Comparison of ENCODE assay signal across 15 mouse cellular contexts in genomic region chr11:67538557-67538956, GRCm38 (mm10).
DNase-seq lines count a peak whose midpoint lies in the region; ATAC-seq and TF ChIP-seq lines count a peak whose summit lies in the region.
"Had no signal": no experiment of that assay in that cellular context is flagged by ENCODE, and none has a peak within 500 bp of the region (broad histone marks: within the 10 kb centered on the region; RNA-seq: fewer than 3 reads in every experiment).

No protein-coding gene starts in this region.

- no peak for TF ChIP-seq CTCF in left cerebral cortex, adult 2 months (IDR thresholded peaks at IDR 0.05)

- no peaks in the 10 kb centered on the region for H3K9me3 ChIP-seq in intestine, embryonic 16.5 days (ENCODE audit: control insufficient read depth, low read length)
- no peaks in the 10 kb centered on the region for H3K9me3 ChIP-seq in stomach, embryonic 14.5 days (ENCODE audit: control insufficient read depth, low read depth, low read length)

- H3K36me3 ChIP-seq in intestine, embryonic 16.5 days (ENCODE audit: control insufficient read depth, insufficient read depth, low read length), result no peaks in the 10 kb centered on the region
- no peaks in the 10 kb centered on the region for H3K36me3 ChIP-seq in stomach, embryonic 14.5 days (ENCODE audit: control insufficient read depth, insufficient read depth, low read length)

- H3K4me2 ChIP-seq in intestine, embryonic 16.5 days (ENCODE audit: low read depth, low read length), result no peak overlapping the region
- H3K4me2 ChIP-seq in stomach, embryonic 14.5 days (replicated peaks; ENCODE audit: low read depth, low read length), result no peak overlapping the region

- intact Hi-C loops in left cerebral cortex, adult 2 months (cut with DNase I), result no loop called here

- peak overlapping the region; percentile 6; the same call in 1 of the 2 replicates for H3K27ac ChIP-seq in left cerebral cortex, adult 2 months
- H3K27ac ChIP-seq in intestine, embryonic 16.5 days (ENCODE audit: low read length), result no peak overlapping the region
- no peak overlapping the region for H3K27ac ChIP-seq in stomach, embryonic 14.5 days (ENCODE audit: low read length)
- H3K27ac ChIP-seq: heart, adult 2 months; hindbrain, postnatal 0 days had no signal

- no peak overlapping the region for H3K4me3 ChIP-seq in left cerebral cortex, adult 2 months
- no peak overlapping the region for H3K4me3 ChIP-seq in intestine, embryonic 16.5 days (ENCODE audit: low read length)
- no peak overlapping the region for H3K4me3 ChIP-seq in stomach, embryonic 14.5 days (ENCODE audit: low read depth, low read length)
- H3K4me3 ChIP-seq: erythroblast, embryonic 14.5 days; heart, adult 2 months had no signal

- ATAC-seq in intestine, embryonic 16.5 days, result peak; percentile 81
- ATAC-seq in stomach, embryonic 14.5 days (ENCODE audit: insufficient number of reproducible peaks, insufficient read depth, low FRiP score, low read depth), result peak; percentile 58; the same call in 1 of the 2 replicates
- ATAC-seq: forebrain, postnatal 0 days; hindbrain, postnatal 0 days had no signal

- WGBS in intestine, embryonic 16.5 days, result 66% methylated on average over 6 of the region's 6 CpGs
- WGBS in stomach, embryonic 14.5 days, result 66% methylated on average over 6 of the region's 6 CpGs

- H3K9ac ChIP-seq in intestine, embryonic 16.5 days (ENCODE audit: low read depth, low read length), result no peak overlapping the region
- no peak overlapping the region for H3K9ac ChIP-seq in stomach, embryonic 14.5 days (replicated peaks; ENCODE audit: low read depth, low read length)
- H3K9ac ChIP-seq: forebrain, postnatal 0 days had no signal

- H3K4me1 ChIP-seq in intestine, embryonic 16.5 days (ENCODE audit: control insufficient read depth, insufficient read depth, low read length), result peaks cover 7% of the 10 kb centered on the region; the same call in 1 of the 2 replicates
- peaks cover 4% of the 10 kb centered on the region for H3K4me1 ChIP-seq in stomach, embryonic 14.5 days (ENCODE audit: control insufficient read depth, insufficient read depth, low read length)

- H3K27me3 ChIP-seq in intestine, embryonic 16.5 days (replicated peaks; ENCODE audit: control insufficient read depth, insufficient read depth, low read length), result no peaks in the 10 kb centered on the region
- H3K27me3 ChIP-seq in stomach, embryonic 14.5 days (ENCODE audit: control insufficient read depth, insufficient read depth, low read length), result no peaks in the 10 kb centered on the region
- H3K27me3 ChIP-seq: CH12.LX had no signal

- DNase-seq in left cerebral cortex, adult 2 months (ENCODE audit: extremely low spot score in 1 of 2, low spot score in 2 of 2), result no peak
- no peak for DNase-seq in left cerebral cortex, adult 11 months (ENCODE audit: low spot score)
- DNase-seq in adipocyte (ENCODE audit: low spot score), result peak; percentile 34
- DNase-seq in kidney, adult 11 months, result no peak
- DNase-seq in layer of hippocampus, adult 9-10 months (ENCODE audit: low spot score), result no peak
- DNase-seq: cerebellum, adult 8-10 months; forebrain, postnatal 0 days; midbrain, embryonic 14.5 days; right cerebral cortex, postnatal 4 days had no signal
